Mouse (Mus musculus): ENCODE results near the gene Dgkd.
"Not testable (repeated sequence)": the region's sequence is repeated elsewhere in the genome, so short reads cannot be mapped to it uniquely, and the experiment has no call there.

The Dgkd gene

DNA sequence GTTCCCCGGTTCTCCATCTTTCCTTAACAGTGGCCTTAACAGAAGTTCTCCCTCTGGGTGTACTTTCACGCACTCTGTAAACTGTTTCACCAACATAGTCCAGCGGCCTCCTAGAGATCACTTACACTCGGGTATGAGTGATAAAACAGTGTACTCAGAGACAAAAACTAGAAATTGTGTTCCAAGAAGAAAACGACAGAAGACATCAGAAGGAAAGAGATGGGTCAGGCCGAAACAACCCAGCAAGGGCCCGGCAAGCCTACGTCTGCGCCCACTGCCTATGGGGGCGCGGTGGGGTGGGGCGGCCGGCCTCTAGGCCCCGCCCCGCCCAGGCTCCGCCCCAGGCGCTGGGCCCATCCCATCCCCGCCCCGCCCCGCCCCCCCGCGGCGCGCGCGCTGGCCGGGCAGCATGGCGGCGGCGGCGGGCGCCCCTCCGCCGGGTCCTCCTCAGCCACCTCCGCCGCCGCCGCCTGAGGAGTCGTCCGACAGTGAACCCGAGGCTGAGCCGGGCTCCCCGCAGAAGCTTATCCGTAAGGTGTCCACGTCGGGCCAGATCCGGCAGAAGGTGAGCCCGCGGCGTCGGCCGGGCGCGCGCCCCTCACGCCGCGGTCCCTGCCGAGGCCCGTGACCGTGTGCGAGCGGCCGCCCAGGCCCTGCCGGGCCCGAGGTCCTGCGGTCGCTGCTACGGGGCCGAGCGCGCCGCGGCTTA lies at the start of gene Dgkd:
Gene Dgkd, plus strand, starts transcription at position 396 of the 709 bp plus-strand sequence.
- peak in 1 of 2 experiments; percentile 42 for DNase-seq (ENCODE audit: low spot score in 2 of 2)

GRCm38 (mm10) chr1:87803576-87803975 lies 49.5 kb upstream of the Dgkd start, which contains the start of gene Sag:
Sag (plus strand) TSS chr1:87803680.
- no peak for DNase-seq (ENCODE audit: low spot score in 2 of 2)

- no peak for DNase-seq (ENCODE audit: low spot score in 2 of 2)
These were observed 45.3 kb upstream of the Dgkd start for GRCm38 (mm10) chr1:87807751-87808150.

DNA sequence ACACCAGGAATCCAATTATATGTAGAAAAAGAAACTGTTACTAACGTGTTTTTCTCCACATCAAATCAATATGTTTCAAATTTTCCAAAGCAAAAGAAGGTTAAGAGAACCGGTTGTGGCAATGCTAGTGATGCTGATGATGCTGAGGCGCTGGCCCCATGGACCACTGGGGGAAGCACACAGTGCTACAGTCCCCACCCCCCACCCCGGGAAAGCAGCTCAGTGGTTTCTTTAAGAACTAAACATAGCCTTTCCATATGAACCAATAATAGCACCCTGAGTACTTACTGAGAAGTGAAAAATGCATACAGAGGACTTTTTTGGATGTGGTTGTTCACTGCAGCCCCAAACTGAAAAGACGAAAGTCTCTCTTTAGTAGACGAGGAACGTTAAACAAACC lies 41.7 kb upstream of the Dgkd start:
- DNase-seq (ENCODE audit: low spot score in 2 of 2), result no peak

DNA sequence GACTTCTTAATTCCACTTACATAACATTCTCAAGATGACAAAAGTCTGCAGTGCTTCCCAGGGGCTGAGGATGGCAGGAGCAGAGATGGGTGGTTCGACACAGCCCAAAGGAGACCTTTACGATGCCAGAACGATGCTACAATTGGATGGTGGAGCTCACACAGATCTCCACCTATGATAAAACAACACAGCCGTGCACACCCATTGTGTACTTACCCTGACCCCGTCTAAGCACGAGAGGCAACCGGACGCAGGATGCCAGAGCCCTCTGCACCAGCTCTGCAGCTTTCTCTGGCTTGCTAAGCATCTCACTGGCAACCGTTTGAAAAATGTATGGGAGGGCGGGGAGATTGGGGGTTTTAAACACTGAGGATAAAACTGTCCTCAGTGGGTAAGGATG lies 41.0 kb upstream of the Dgkd start:
- no peak for DNase-seq (ENCODE audit: low spot score in 2 of 2)

GRCm38 (mm10) chr1:87813155-87813554 lies 39.9 kb upstream of the Dgkd start:
- peak; percentile 63 to 69 for DNase-seq (ENCODE audit: low spot score in 2 of 2)

DNA sequence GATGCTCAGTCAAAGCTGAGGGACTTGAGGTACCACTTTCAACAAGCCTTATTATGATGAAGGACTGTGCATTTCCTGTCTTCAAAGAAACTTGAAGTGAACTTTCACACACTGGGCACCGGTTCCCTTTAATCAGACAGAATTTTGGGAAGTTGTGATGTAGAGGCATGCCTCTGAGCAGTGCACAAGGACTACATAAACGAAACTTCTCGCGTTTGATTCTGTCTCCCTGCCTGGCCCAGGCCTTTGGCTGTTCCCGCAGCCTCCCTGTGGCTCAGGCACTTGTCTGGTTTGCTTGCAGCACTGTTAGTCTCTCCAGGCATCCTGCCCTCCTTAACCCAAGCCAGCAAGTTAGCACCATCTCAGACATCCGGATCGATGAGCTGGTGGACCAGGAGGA lies 39.4 kb upstream of the Dgkd start:
- DNase-seq (ENCODE audit: low spot score in 2 of 2), result peak in 1 of 2 experiments; percentile 42

DNA sequence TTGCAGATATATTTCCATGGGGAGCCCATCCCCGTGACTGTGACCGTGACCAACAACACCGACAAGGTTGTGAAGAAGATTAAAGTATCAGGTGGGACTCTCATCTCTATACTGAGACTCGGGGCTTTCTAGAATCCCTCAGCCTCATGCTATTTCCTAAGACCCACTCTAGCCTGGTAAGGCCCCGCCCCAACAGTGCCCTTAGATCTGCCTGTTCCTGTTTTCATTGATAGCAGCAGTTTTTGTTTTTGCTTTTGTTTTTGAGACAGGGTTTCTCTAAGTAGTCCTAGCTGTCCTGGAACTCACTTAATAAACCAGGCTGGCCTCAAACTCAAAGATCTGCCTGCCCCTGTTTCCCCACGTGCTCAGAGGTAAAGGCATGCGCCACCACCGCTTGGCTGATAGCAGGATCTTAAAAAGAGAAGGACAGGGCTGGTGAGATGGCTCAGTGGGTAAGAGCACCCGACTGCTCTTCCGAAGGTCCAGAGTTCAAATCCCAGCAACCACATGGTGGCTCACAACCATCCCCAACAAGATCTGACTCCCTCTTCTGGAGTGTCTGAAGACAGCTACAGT lies 28.6 kb upstream of the Dgkd start:
- DNase-seq (ENCODE audit: low spot score in 2 of 2), result no peak

- no peak for DNase-seq (ENCODE audit: low spot score in 2 of 2)
These were observed 27.8 kb upstream of the Dgkd start for GRCm38 (mm10) chr1:87825281-87825680.

- DNase-seq (ENCODE audit: low spot score in 2 of 2), result no peak
These were observed 27.1 kb upstream of the Dgkd start for GRCm38 (mm10) chr1:87825991-87826390.

- no peak for DNase-seq (ENCODE audit: low spot score in 2 of 2)
These were observed 26.6 kb upstream of the Dgkd start for GRCm38 (mm10) chr1:87826474-87826873.

GRCm38 (mm10) chr1:87827476-87827875 lies 25.6 kb upstream of the Dgkd start:
- DNase-seq (ENCODE audit: low spot score in 2 of 2), result not testable (repeated sequence)

DNA sequence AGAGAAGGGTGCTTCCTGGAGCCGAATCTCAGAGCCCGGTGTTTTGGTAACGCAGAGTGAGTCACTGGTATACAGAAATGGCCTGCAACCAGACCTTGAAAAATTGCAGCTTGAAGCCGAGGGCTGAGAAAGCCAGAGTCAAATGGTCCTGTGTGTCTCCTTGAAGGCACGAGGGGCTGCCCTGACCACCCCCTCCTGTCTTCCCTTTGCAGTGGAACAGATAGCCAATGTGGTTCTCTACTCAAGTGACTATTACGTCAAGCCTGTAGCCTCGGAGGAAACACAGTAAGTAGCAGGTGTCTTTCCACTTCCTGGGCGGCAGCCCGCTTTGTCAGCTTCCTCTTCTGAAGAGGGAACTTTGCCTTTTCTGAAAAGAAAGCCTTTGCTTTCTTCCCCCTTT lies 24.9 kb upstream of the Dgkd start:
- DNase-seq (ENCODE audit: low spot score in 2 of 2), result no peak

DNA sequence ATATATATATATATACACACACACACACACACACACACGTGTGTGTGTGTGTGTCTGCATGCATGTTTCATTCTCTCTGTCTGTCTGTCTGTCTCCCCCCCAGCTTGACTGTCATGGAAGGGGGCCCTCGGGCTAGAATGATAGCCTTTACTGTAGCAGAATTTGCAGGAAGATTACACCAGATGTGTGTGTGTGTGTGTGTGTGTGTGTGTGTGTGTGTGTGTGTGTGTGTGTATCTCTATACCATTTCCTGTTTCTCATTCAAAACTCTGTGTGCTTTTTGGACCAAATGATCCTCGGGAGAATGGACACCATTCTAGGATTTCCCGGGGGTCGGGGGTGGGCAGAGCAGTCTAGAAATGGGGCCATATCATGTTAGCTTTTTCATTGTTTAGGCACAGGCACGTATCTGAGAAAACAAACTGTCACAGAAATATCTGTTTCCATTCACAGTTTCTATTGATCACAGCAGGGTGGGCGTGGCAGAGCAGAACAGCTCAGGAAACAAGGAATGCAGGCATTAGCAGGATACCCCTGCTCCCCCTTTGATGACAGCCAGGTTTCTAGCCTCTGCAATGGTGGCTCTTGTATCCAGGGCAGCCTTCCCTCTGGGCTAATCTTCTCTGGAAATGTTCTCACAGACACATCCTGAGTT lies 24.0 kb upstream of the Dgkd start:
- DNase-seq (ENCODE audit: low spot score in 2 of 2), result no peak

DNA sequence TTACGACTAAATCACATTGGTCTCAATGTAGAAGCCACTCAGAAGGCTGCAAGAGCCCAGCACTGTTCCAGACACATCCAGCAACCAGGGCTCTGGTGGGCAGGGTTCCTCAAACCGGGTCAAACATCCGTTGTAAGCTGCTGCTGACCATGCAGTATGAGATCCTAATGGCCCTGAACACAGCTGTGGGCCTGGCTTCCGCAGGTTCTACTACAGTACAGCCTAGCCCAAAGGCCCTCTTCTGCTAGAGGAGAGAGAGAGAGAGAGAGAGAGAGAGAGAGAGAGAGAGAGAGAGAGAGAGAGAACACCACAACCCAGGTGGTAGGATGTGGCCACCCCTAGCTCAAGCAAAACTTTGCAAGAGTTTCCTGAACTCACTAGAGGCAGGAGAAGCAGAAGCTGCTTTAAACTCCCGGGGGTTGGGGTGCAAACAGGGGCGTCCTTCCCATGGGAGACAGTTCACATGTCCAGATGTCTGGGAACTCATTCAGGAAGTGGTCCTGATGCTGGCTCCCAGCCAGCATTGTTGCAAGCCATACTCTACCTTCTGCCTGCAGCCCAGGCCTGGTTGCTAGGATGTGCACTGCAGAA lies 23.4 kb upstream of the Dgkd start:
- DNase-seq (ENCODE audit: low spot score in 2 of 2), result no peak

GRCm38 (mm10) chr1:87836453-87836852 lies 16.6 kb upstream of the Dgkd start:
- no peak for DNase-seq (ENCODE audit: low spot score in 2 of 2)

- no peak for DNase-seq (ENCODE audit: low spot score in 2 of 2)
These were observed 16.1 kb upstream of the Dgkd start for GRCm38 (mm10) chr1:87837018-87837417.

DNA sequence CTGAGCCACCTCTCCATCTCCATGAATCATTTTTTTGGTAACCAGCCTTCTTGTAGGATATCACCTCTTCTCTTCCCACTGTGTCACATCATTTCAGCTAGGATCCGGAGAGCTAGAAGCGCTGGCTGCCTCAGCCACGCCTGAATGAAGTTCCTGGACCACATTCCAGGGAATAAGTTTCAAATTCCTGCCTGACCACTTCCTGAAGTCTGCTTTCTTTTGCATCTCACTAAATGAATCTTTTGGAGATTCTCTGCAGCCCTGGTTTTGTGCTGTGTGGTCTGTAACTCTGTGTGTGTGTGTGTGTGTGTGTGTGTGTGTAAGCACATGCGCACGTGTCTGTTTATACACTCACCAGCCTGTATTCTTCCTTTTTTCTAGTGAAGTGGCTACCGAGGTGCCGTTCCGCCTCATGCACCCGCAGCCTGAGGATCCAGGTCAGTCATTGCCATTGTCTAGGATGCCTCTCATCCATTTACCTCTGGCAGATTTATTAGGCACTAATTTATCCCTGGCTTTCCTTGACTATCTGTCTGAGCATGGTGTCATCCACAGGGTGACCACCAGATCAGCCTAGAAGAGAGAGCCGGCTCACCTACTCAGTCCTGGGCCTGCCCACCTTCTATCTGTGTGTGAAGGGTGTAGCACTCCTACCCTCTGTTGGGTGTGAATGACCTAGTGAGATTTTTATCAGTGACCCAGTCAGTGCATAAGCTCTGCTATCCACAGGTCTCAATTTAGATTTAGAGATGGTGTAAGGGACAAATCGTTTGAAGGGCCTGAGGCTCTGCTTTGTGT lies 12.5 kb upstream of the Dgkd start:
- no peak for DNase-seq (ENCODE audit: low spot score in 2 of 2)

GRCm38 (mm10) chr1:87846801-87847474 lies 6.1 kb upstream of the Dgkd start:
- DNase-seq (ENCODE audit: low spot score in 2 of 2), result no peak

DNA sequence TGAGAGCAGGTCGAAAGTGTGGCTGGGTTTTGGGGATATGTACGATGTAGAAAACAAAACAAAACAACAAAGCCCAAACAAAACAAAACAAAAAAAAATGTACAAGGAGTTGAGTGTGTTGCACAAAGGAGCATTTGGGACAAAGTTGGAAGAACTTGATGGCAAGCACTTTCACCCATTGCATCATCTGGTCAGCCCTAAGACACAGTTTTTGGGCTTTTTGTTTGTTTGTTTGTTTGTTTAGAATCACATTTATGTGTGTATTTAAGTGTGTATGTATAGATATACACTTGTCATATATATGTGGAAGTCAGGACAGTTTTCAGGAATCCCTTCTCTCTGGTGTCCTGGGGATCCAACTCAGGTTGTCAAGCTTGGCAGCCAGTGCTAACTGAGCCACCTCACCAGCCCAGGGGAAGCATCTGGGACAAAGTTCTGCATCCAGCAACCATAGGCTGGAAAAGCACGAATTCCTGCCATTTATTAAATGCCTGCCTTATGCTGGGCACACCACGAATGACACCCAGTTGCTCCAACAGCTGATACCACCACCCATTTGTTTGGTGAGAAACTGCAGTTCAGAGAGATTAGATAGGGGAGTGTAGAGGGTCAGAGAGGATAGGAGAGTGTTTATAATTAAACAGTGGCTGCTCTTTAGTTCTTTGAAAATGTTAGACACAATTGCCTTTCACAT lies 5.5 kb upstream of the Dgkd start:
- DNase-seq (ENCODE audit: low spot score in 2 of 2), result no peak
